Mouse (Mus musculus) gonadal fat pad, adult 2 months (tissue): ENCODE results near the gene Gm20379. TPM values are rescaled to one million over a fixed set of nuclear protein-coding genes. Genes with fewer than 3 reads are reported as not detected.
A peak's percentile ranks its signal among the peaks of the same experiment; 100 is the strongest.

Experiments used
- DNase-seq: peaks from one replicate; pipeline ENCODE4 v3.0.0-alpha.2; 2012; ENCODE audit warnings: low read depth
- polyA plus RNA-seq: library from polyadenylated mRNA; depleted of rRNA; stranded (reverse); fragments of >200 nt; gene quantifications from 2 replicates; pipeline ENCODE4 v1.2.3, GENCODE M21; 2012; rRNA removed

Gm20379 gene
- polyA plus RNA-seq, 1 experiment: not detected

DNA sequence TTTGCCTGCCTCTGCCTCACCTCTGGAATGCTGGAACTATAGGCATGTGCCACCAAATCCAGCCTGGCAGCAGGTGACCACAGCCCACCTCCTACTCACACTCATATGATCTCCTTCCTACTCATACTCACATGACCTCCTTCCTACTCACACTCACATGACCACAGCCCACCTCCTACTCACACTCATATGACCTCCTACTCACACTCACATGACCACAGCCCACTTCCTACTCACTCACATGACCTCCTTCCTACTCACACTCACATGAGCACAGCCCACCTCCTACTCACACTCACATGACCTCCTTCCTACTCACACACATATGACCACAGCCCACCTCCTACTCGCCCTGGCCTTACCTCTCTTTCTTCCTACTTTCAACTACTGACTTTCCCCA, 31.1 kb downstream of the Gm20379 start:
- no peak for DNase-seq

DNA sequence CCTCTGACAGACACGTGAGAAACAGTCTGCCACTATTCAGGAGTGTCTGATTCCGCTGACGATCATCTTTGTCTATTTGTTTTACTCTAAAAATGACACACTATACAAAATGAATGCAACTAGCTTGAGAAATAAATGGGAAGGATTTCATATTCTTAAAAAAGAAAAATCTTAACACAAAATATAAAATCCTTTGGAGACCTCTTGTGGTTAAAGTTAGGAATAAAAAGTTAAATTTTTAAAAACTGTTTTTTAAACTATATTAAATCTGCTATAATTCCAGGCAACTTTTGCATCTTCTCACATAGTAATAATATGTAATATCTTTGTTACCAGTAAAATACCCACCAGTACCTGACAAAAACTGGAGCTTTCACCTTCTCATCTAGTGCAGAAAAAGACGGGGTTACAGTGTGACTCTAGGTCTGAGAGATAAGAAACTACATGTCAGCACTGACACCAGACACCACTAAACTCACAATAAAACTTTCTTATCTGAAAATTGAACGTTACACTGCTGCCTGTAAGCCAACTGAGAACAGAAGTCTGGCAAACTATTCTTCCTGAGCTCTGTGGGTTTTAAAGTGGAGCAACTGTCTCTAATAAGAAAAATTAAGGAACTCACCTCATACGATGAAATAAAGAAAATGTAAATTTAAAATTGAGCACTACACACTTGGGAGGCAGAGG, 32.1 kb downstream of the Gm20379 start:
- DNase-seq: no peak

DNA sequence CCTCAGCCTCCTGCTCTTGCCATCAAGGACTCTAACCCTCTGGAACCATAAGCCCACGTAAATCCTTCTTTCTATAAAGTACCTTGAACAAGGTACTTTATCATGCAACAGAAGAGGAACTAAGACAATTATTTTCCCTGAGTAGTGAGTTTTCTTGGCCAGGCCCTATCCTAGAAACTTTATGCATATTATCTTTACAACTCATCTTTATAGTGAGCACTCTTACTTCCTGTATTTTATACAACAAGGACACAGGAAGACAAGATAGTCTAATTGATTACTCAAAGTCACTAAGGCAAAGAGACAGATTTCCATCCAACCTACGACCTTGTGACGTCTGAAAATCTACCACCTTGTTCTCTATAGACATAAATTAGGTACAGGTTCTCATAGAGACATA, 34.0 kb downstream of the Gm20379 start:
- no peak for DNase-seq

GRCm38 (mm10) chr13:92344033-92344432, 38.3 kb downstream of the Gm20379 start:
- DNase-seq: no peak

GRCm38 (mm10) chr13:92346338-92346737, 40.6 kb downstream of the Gm20379 start:
- no peak for DNase-seq

DNA sequence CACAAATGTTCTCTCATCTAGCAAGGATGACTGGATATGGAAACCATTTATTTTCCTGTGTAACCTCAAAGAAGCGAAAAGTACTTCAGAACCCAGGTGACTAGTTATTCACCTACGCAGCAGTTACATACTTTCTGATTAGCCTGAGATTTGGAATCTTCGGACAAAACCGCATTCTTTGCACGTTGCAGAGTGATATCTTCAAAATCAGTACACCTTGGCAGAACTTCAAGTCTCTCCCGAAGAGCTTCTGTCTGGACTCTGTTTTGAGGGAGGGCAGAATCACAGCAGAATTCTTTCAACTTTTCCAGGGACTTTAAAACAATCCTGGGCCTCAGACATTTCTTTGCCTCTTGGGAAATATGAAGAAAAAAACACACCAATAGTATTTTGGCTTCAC, 45.3 kb downstream of the Gm20379 start:
- no peak for DNase-seq

GRCm38 (mm10) chr13:92353956-92354355, 48.2 kb downstream of the Gm20379 start:
- no peak for DNase-seq

DNA sequence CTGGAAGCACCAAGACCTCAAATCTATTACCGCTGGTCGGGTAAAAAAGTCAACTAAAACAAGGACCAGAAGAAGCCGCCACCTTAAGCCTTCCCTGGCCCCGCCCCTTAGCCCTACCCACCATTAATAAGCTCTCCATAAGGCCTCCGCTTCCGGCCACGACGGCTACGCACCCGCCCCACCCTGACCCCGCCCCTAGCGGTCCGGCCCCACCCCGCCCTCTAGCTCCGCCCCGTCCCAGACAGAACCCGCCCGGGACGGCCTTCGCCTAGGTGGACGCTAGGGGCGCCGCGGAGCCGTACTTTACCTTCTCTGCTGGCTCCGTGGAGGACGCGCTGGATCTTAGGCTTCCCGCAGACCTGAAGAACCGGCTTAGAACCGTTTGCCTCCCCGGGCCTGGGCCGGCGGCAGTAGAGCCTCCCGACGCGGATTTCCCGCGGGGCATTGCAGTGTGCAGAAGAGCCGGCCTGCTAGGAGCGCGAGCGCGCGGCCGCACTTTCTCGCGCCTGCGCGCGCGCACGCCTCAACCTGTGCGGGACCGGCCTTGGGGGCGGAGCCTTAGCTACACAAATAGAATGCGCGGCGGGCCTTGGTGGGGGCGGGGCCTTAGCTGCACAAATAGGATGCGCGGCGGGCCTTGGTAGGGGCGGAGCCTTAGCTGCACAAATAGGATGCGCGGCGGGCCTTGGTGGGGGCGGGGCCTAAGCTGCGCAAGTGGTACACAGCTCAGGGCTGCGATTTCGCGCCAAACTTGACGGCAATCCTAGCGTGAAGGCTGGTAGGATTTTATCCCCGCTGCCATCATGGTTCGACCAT, 48.9 kb downstream of the Gm20379 start, which contains the start of the genes Dhfr and Msh3:
Gene Dhfr (plus strand): TSS at position 271 of the 816 bp plus-strand sequence.
Gene Msh3 (minus strand): TSS at position 548 of the 816 bp plus-strand sequence.
- peak; percentile 59 for DNase-seq

DNA sequence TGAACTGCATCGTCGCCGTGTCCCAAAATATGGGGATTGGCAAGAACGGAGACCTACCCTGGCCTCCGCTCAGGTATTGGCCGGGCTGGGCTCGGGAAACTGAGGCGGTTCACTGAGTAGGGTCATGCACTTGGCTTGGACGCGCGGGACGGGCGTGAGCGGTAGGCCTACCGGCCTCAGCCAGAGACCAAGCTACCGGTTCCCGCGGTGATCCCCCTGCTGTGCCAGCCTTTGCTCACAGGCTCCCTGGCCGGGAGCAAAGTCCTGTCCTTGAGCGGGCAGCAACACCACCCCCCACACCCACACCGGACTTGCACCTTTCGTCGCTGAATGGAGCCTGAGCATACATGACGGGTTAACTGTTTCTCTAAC, 49.5 kb downstream of the Gm20379 start:
- no peak for DNase-seq

GRCm38 (mm10) chr13:92356376-92356775, 50.6 kb downstream of the Gm20379 start:
- no peak for DNase-seq

Other genes with a start within 250 kb of the Gm20379 start
- 10.3 and 13.3 TPM in 2 replicates for gene Rasgrf2, start 174.3 kb upstream of the Gm20379 start, polyA plus RNA-seq
- gene Dhfr, start 48.7 kb downstream of the Gm20379 start, polyA plus RNA-seq: 1.1 TPM in 2 replicates
- 8.9 and 9.1 TPM in 2 replicates for gene Msh3, start 49.0 kb downstream of the Gm20379 start, polyA plus RNA-seq
- 0.16 and 0.22 TPM in 2 replicates for gene Ankrd34b, start 119.9 kb downstream of the Gm20379 start, polyA plus RNA-seq
- 3.0 and 3.4 TPM in 2 replicates for gene Fam151b, start 178.0 kb downstream of the Gm20379 start, polyA plus RNA-seq
- 5.1 and 6.2 TPM in 2 replicates for gene Zfyve16, start 224.9 kb downstream of the Gm20379 start, polyA plus RNA-seq